Mouse (Mus musculus): Measurements from ENCODE around the gene Prune2. TPM values are rescaled to one million over a fixed set of nuclear protein-coding genes. Genes with fewer than 3 reads are reported as not detected.
A peak's percentile ranks its signal among the peaks of the same experiment; 100 is the strongest.

Prune2 gene
- polyA plus RNA-seq, 1 experiment from 2014 or later = 0.55 TPM

GRCm38 (mm10) chr19:16959051-16959450 is 3.1 kb downstream of the Prune2 start:
- ATAC-seq (ENCODE audit: low read depth) = no peak
- Histone ChIP-seq H3K4me3 (replicated peaks) (no peak overlapping the region), H3K27ac (no peak overlapping the region), H3K36me3 (no peaks in the 10 kb centered on the region), H3K9me3 (replicated peaks) (no peaks in the 10 kb centered on the region), H3K27me3 (peaks cover 35% of the 10 kb centered on the region), H3K4me1 (replicated peaks) (peaks cover 14% of the 10 kb centered on the region), H3K9ac (no peak overlapping the region), H3K4me2 (no peak overlapping the region)
- no peak for DNase-seq
- 78% methylated on average over 4 of the region's 4 CpGs for WGBS (ENCODE audit: insufficient replicate concordance)

- no peaks in the 10 kb centered on the region for H3K36me3 ChIP-seq
- WGBS (ENCODE audit: insufficient replicate concordance) = 42% methylated on average over 8 of the region's 8 CpGs
- H3K4me1 ChIP-seq (replicated peaks) = peaks cover 14% of the 10 kb centered on the region
- no peak overlapping the region for H3K4me2 ChIP-seq
- H3K27me3 ChIP-seq = peaks cover 31% of the 10 kb centered on the region
- H3K9ac ChIP-seq = no peak overlapping the region
- no peaks in the 10 kb centered on the region for H3K9me3 ChIP-seq (replicated peaks)
- no peak for DNase-seq
- H3K4me3 ChIP-seq (replicated peaks) = no peak overlapping the region
- H3K27ac ChIP-seq = no peak overlapping the region
- no peak for ATAC-seq (ENCODE audit: low read depth)
Observed at GRCm38 (mm10) chr19:16959551-16959950, 3.6 kb downstream of the Prune2 start.

- DNase-seq (no peak), ATAC-seq (ENCODE audit: low read depth) (no peak)
- 73% methylated on average over 3 of the region's 3 CpGs for WGBS (ENCODE audit: insufficient replicate concordance)
- Histone ChIP-seq H3K9ac (no peak overlapping the region), H3K27me3 (peaks cover 17% of the 10 kb centered on the region), H3K27ac (no peak overlapping the region), H3K4me2 (no peak overlapping the region), H3K9me3 (replicated peaks) (no peaks in the 10 kb centered on the region), H3K36me3 (no peaks in the 10 kb centered on the region), H3K4me3 (replicated peaks) (no peak overlapping the region), H3K4me1 (replicated peaks) (peaks cover 7% of the 10 kb centered on the region)
Observed at GRCm38 (mm10) chr19:16961036-16961435, 5.1 kb downstream of the Prune2 start.

- H3K4me3 ChIP-seq (replicated peaks) = no peak overlapping the region
- no peak overlapping the region for H3K9ac ChIP-seq
- H3K36me3 ChIP-seq = no peaks in the 10 kb centered on the region
- 67% methylated on average over 3 of the region's 3 CpGs for WGBS (ENCODE audit: insufficient replicate concordance)
- DNase-seq (no peak), ATAC-seq (ENCODE audit: low read depth) (no peak)
- H3K4me2 ChIP-seq = no peak overlapping the region
- H3K27me3 ChIP-seq = 0 out of 2 replicates have a peak, but pooled peaks cover 4% of the 10 kb centered on the region
- no peaks in the 10 kb centered on the region for H3K9me3 ChIP-seq (replicated peaks)
- H3K27ac ChIP-seq = no peak overlapping the region
- H3K4me1 ChIP-seq (replicated peaks) = no peaks in the 10 kb centered on the region
Observed at GRCm38 (mm10) chr19:16963178-16963577, 7.3 kb downstream of the Prune2 start.

GRCm38 (mm10) chr19:16968768-16969167 is 12.8 kb downstream of the Prune2 start:
- Histone ChIP-seq H3K9ac (no peak overlapping the region), H3K4me3 (replicated peaks) (no peak overlapping the region), H3K36me3 (no peaks in the 10 kb centered on the region), H3K27me3 (no peaks in the 10 kb centered on the region), H3K4me1 (replicated peaks) (0 out of 2 replicates have a peak, but pooled peaks cover 3% of the 10 kb centered on the region), H3K4me2 (no peak overlapping the region), H3K27ac (no peak overlapping the region), H3K9me3 (replicated peaks) (no peaks in the 10 kb centered on the region)
- DNase-seq (no peak), ATAC-seq (ENCODE audit: low read depth) (0 out of 2 replicates have a peak, but pooled peaks have one; percentile 23)
- WGBS (ENCODE audit: insufficient replicate concordance) = 46% methylated on average over 5 of the region's 5 CpGs

- ATAC-seq (ENCODE audit: low read depth) = no peak
- DNase-seq = no peak
- Histone ChIP-seq H3K36me3 (no peaks in the 10 kb centered on the region), H3K9ac (no peak overlapping the region), H3K4me3 (replicated peaks) (no peak overlapping the region), H3K9me3 (replicated peaks) (no peaks in the 10 kb centered on the region), H3K4me2 (no peak overlapping the region), H3K4me1 (replicated peaks) (0 out of 2 replicates have a peak, but pooled peaks cover 3% of the 10 kb centered on the region), H3K27me3 (no peaks in the 10 kb centered on the region), H3K27ac (no peak overlapping the region)
- WGBS (ENCODE audit: insufficient replicate concordance) = 10% methylated on average over 2 of the region's 2 CpGs
Observed at GRCm38 (mm10) chr19:16970612-16971011, 14.7 kb downstream of the Prune2 start.

- ATAC-seq (ENCODE audit: low read depth) (no peak), DNase-seq (no peak)
- Histone ChIP-seq H3K4me3 (replicated peaks) (no peak overlapping the region), H3K27me3 (no peaks in the 10 kb centered on the region), H3K27ac (no peak overlapping the region), H3K4me2 (no peak overlapping the region), H3K9me3 (replicated peaks) (no peaks in the 10 kb centered on the region), H3K4me1 (replicated peaks) (peaks cover 12% of the 10 kb centered on the region), H3K9ac (no peak overlapping the region), H3K36me3 (no peaks in the 10 kb centered on the region)
- 44% methylated on average over 3 of the region's 3 CpGs for WGBS (ENCODE audit: insufficient replicate concordance)
Observed at GRCm38 (mm10) chr19:16978910-16979309, 23.0 kb downstream of the Prune2 start.

- ATAC-seq (ENCODE audit: low read depth) (no peak), DNase-seq (no peak)
- Histone ChIP-seq H3K4me3 (replicated peaks) (no peak overlapping the region), H3K27ac (no peak overlapping the region), H3K36me3 (no peaks in the 10 kb centered on the region), H3K27me3 (no peaks in the 10 kb centered on the region), H3K9me3 (replicated peaks) (no peaks in the 10 kb centered on the region), H3K4me2 (no peak overlapping the region), H3K9ac (no peak overlapping the region), H3K4me1 (replicated peaks) (peaks cover 12% of the 10 kb centered on the region)
- 20% methylated on average over 4 of the region's 4 CpGs for WGBS (ENCODE audit: insufficient replicate concordance)
Observed at GRCm38 (mm10) chr19:16981743-16982142, 25.8 kb downstream of the Prune2 start.

GRCm38 (mm10) chr19:16984897-16985296 is 29.0 kb downstream of the Prune2 start:
- Histone ChIP-seq H3K4me2 (no peak overlapping the region), H3K27me3 (no peaks in the 10 kb centered on the region), H3K27ac (no peak overlapping the region), H3K9ac (no peak overlapping the region), H3K36me3 (no peaks in the 10 kb centered on the region), H3K4me3 (replicated peaks) (no peak overlapping the region), H3K4me1 (replicated peaks) (peaks cover 12% of the 10 kb centered on the region), H3K9me3 (replicated peaks) (no peaks in the 10 kb centered on the region)
- DNase-seq (peak; percentile 11), ATAC-seq (ENCODE audit: low read depth) (no peak)
- WGBS (ENCODE audit: insufficient replicate concordance) = 34% methylated on average over 5 of the region's 5 CpGs

GRCm38 (mm10) chr19:16987984-16988383 is 32.1 kb downstream of the Prune2 start:
- H3K27me3 ChIP-seq = no peaks in the 10 kb centered on the region
- no peak for ATAC-seq (ENCODE audit: low read depth)
- H3K4me2 ChIP-seq = no peak overlapping the region
- peaks cover 16% of the 10 kb centered on the region for H3K4me1 ChIP-seq (replicated peaks)
- no peaks in the 10 kb centered on the region for H3K9me3 ChIP-seq (replicated peaks)
- 81% methylated on average over 11 of the region's 11 CpGs for WGBS (ENCODE audit: insufficient replicate concordance)
- H3K27ac ChIP-seq = no peak overlapping the region
- no peak overlapping the region for H3K4me3 ChIP-seq (replicated peaks)
- H3K36me3 ChIP-seq = no peaks in the 10 kb centered on the region
- DNase-seq = no peak
- no peak overlapping the region for H3K9ac ChIP-seq

- no peaks in the 10 kb centered on the region for H3K27me3 ChIP-seq
- H3K9ac ChIP-seq = no peak overlapping the region
- H3K4me3 ChIP-seq (replicated peaks) = no peak overlapping the region
- H3K36me3 ChIP-seq = no peaks in the 10 kb centered on the region
- peak overlapping the region; percentile 73 for H3K27ac ChIP-seq
- peak; percentile 32 for DNase-seq
- H3K4me2 ChIP-seq = peak overlapping the region; percentile 29
- 15% methylated on average over 4 of the region's 4 CpGs for WGBS (ENCODE audit: insufficient replicate concordance)
- H3K4me1 ChIP-seq (replicated peaks) = peaks cover 24% of the 10 kb centered on the region
- peak; percentile 94 for ATAC-seq (ENCODE audit: low read depth)
- no peaks in the 10 kb centered on the region for H3K9me3 ChIP-seq (replicated peaks)
Observed at GRCm38 (mm10) chr19:16992151-16992550, 36.2 kb downstream of the Prune2 start.

- WGBS (ENCODE audit: insufficient replicate concordance) = 47% methylated on average over 8 of the region's 8 CpGs
- Histone ChIP-seq H3K27me3 (no peaks in the 10 kb centered on the region), H3K36me3 (no peaks in the 10 kb centered on the region), H3K9me3 (replicated peaks) (no peaks in the 10 kb centered on the region), H3K4me1 (replicated peaks) (peaks cover 24% of the 10 kb centered on the region), H3K9ac (no peak overlapping the region), H3K4me3 (replicated peaks) (no peak overlapping the region), H3K27ac (no peak overlapping the region), H3K4me2 (no peak overlapping the region)
- DNase-seq (no peak), ATAC-seq (ENCODE audit: low read depth) (0 out of 2 replicates have a peak, but pooled peaks have one; percentile 38)
Observed at GRCm38 (mm10) chr19:16994260-16994659, 38.3 kb downstream of the Prune2 start.
